Mouse (Mus musculus): ENCODE measurements at regions not wholly inside any gene's neighbourhood (a gene's known extent, or its start where the extent isn't known, plus 50 kb on each side); places are given as distances from the start of the nearest gene placed in this dataset.

GRCm38 (mm10) chr1:92341846-92342540, 131.7 kb downstream of the Ndufa10 start:
- Histone ChIP-seq H3K36me3 (ENCODE audit: control insufficient read depth in 1 of 2, insufficient read depth in 2 of 2, low read length in 2 of 2) (no peaks in the 10 kb centered on the region), H3K9me3 (replicated peaks; ENCODE audit: insufficient read depth, low read length) (no peaks in the 10 kb centered on the region), H3K4me3 (ENCODE audit: control insufficient read depth in 1 of 2, insufficient read depth in 1 of 2, low read depth in 2 of 2, low read length in 2 of 2) (no peak overlapping the region), H3K27ac (ENCODE audit: control insufficient read depth, low read depth, low read length) (no peak overlapping the region), H3K27me3 (ENCODE audit: control insufficient read depth in 1 of 2, insufficient read depth in 2 of 2, low read length in 2 of 2) (no peaks in the 10 kb centered on the region), H3K9ac (ENCODE audit: control insufficient read depth, low read depth, low read length, poor library complexity, severe bottlenecking) (no peak overlapping the region), H3K79me2 (ENCODE audit: control insufficient read depth, insufficient read depth, low read length, poor library complexity) (no peaks in the 10 kb centered on the region), H3K4me1 (ENCODE audit: control insufficient read depth in 1 of 2, insufficient read depth in 2 of 2, low read length in 2 of 2) (no peaks in the 10 kb centered on the region)
- no peak for TF ChIP-seq GATA1 (IDR thresholded peaks at IDR 0.05; ENCODE audit: low read depth, low read length)
- TF ChIP-seq RAD21 (IDR thresholded peaks at IDR 0.05; ENCODE audit: low read depth, low read length): no peak
- no peak for TF ChIP-seq ETS1 (IDR thresholded peaks at IDR 0.05; ENCODE audit: low read depth, low read length)
- TF ChIP-seq MAX (IDR thresholded peaks at IDR 0.05; ENCODE audit: low read length): no peak
- TF ChIP-seq CHD1 (IDR thresholded peaks at IDR 0.05; ENCODE audit: low read depth, low read length): no peak
- TF ChIP-seq TAL1 (IDR thresholded peaks at IDR 0.05; ENCODE audit: low read length): no peak
- no peak for TF ChIP-seq ZMIZ1 (IDR thresholded peaks at IDR 0.05; ENCODE audit: low read depth, low read length)
- no peak for TF ChIP-seq MAFK (IDR thresholded peaks at IDR 0.05; ENCODE audit: borderline replicate concordance, low read depth, low read length)
- TF ChIP-seq JUND (IDR thresholded peaks at IDR 0.05; ENCODE audit: low read depth, low read length): no peak
- TF ChIP-seq SMC3 (IDR thresholded peaks at IDR 0.05; ENCODE audit: low read depth, low read length): no peak
- no peak for DNase-seq (ENCODE audit: low read depth, low spot score)

GRCm38 (mm10) chr1:92340644-92341043, 133.0 kb downstream of the Ndufa10 start:
- Histone ChIP-seq H3K79me2 (ENCODE audit: control insufficient read depth, insufficient read depth, low read length, poor library complexity) (no peaks in the 10 kb centered on the region), H3K9me3 (replicated peaks; ENCODE audit: insufficient read depth, low read length) (no peaks in the 10 kb centered on the region), H3K36me3 (ENCODE audit: control insufficient read depth in 1 of 2, insufficient read depth in 2 of 2, low read length in 2 of 2) (no peaks in the 10 kb centered on the region), H3K27ac (ENCODE audit: control insufficient read depth, low read depth, low read length) (no peak overlapping the region), H3K9ac (ENCODE audit: control insufficient read depth, low read depth, low read length, poor library complexity, severe bottlenecking) (no peak overlapping the region), H3K4me3 (ENCODE audit: control insufficient read depth in 1 of 2, insufficient read depth in 1 of 2, low read depth in 2 of 2, low read length in 2 of 2) (no peak overlapping the region), H3K27me3 (ENCODE audit: control insufficient read depth in 1 of 2, insufficient read depth in 2 of 2, low read length in 2 of 2) (no peaks in the 10 kb centered on the region), H3K4me1 (ENCODE audit: control insufficient read depth in 1 of 2, insufficient read depth in 2 of 2, low read length in 2 of 2) (no peaks in the 10 kb centered on the region)
- no peak for TF ChIP-seq ZMIZ1 (IDR thresholded peaks at IDR 0.05; ENCODE audit: low read depth, low read length)
- no peak for TF ChIP-seq MXI1 (IDR thresholded peaks at IDR 0.05; ENCODE audit: low read depth, low read length)
- no peak for TF ChIP-seq ETS1 (IDR thresholded peaks at IDR 0.05; ENCODE audit: low read depth, low read length)
- no peak for TF ChIP-seq ZC3H11A (IDR thresholded peaks at IDR 0.05; ENCODE audit: low read depth, low read length)
- no peak for TF ChIP-seq TCF12 (IDR thresholded peaks at IDR 0.05; ENCODE audit: low read depth, low read length)
- no peak for TF ChIP-seq TBP (IDR thresholded peaks at IDR 0.05; ENCODE audit: low read depth, low read length)
- TF ChIP-seq NRF1 (IDR thresholded peaks at IDR 0.05; ENCODE audit: insufficient read depth, low read depth, low read length, poor library complexity, severe bottlenecking): no peak
- TF ChIP-seq MYC (IDR thresholded peaks at IDR 0.05; ENCODE audit: low read depth, low read length): no peak
- TF ChIP-seq USF2 (IDR thresholded peaks at IDR 0.05; ENCODE audit: borderline replicate concordance in 1 of 2, insufficient read depth in 1 of 2, low read depth in 1 of 2, low read length in 2 of 2): no peak
- TF ChIP-seq TAL1 (IDR thresholded peaks at IDR 0.05; ENCODE audit: low read length): no peak
- no peak for TF ChIP-seq CTCF (IDR thresholded peaks at IDR 0.05 in 2 of 3, conservative IDR thresholded peaks at IDR 0.05 in 1 of 3; ENCODE audit: control insufficient read depth in 1 of 3, insufficient read depth in 1 of 3, low read depth in 2 of 3, low read length in 3 of 3, poor library complexity in 1 of 3, severe bottlenecking in 1 of 3)
- TF ChIP-seq UBTF (IDR thresholded peaks at IDR 0.05; ENCODE audit: borderline replicate concordance, insufficient read depth, low read depth, low read length): no peak
- no peak for TF ChIP-seq NELFE (IDR thresholded peaks at IDR 0.05; ENCODE audit: low read depth, low read length)
- no peak for TF ChIP-seq MYB (IDR thresholded peaks at IDR 0.05; ENCODE audit: low read depth, low read length)
- no peak for TF ChIP-seq EP300 (IDR thresholded peaks at IDR 0.05; ENCODE audit: low read depth in 1 of 2, low read length in 2 of 2)
- TF ChIP-seq CHD1 (IDR thresholded peaks at IDR 0.05; ENCODE audit: low read depth, low read length): no peak
- TF ChIP-seq POLR2A (IDR thresholded peaks at IDR 0.05; ENCODE audit: control insufficient read depth in 1 of 2, insufficient read depth in 1 of 2, low read depth in 1 of 2, low read length in 2 of 2, poor library complexity in 1 of 2): no peak
- TF ChIP-seq POLR2AphosphoS5 (IDR thresholded peaks at IDR 0.05; ENCODE audit: borderline replicate concordance, low read depth, low read length): no peak
- DNase-seq (ENCODE audit: low read depth, low spot score): no peak
